Mouse (Mus musculus): ENCODE results near the gene Esr2.
"Not testable (repeated sequence)": the region's sequence is repeated elsewhere in the genome, so short reads cannot be mapped to it uniquely, and the experiment has no call there.

Gene Esr2

GRCm38 (mm10) chr12:76177000-76177863, at the start of gene Esr2:
Esr2 (minus strand) TSS chr12:76177259.
- no peak for DNase-seq (ENCODE audit: low spot score)

GRCm38 (mm10) chr12:76222104-76222503, 45.0 kb upstream of the Esr2 start:
- DNase-seq (ENCODE audit: low spot score): not testable (repeated sequence)

GRCm38 (mm10) chr12:76216716-76217115, 39.7 kb upstream of the Esr2 start:
- no peak for DNase-seq (ENCODE audit: low spot score)

- no peak for DNase-seq (ENCODE audit: low spot score)
Observed at GRCm38 (mm10) chr12:76215121-76215520, 38.1 kb upstream of the Esr2 start.

- DNase-seq (ENCODE audit: low spot score): no peak
Observed at GRCm38 (mm10) chr12:76209429-76209974, 32.4 kb upstream of the Esr2 start.

GRCm38 (mm10) chr12:76200326-76200725, 23.3 kb upstream of the Esr2 start:
- DNase-seq (ENCODE audit: low spot score): no peak

- DNase-seq (ENCODE audit: low spot score): no peak
Observed at GRCm38 (mm10) chr12:76197071-76197470, 20.0 kb upstream of the Esr2 start.

DNA sequence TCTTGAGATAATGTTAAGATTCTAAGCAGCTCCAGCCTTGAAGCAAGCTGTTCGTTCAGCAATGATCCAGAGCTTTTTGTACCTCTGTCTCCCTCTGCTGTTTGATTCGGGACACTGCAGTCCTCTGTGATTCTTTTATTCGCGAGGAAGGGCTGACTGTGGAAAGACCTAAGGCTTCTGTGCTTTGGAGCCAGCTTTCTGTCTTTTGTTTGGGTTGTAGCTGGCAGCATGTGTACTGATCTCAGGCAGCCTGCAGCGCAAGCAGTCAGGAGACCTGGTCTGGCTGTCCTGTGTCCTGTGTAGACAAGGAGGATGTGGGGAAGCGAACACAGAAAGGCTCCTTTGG, 19.6 kb upstream of the Esr2 start:
- peak; percentile 69 for DNase-seq (ENCODE audit: low spot score)

GRCm38 (mm10) chr12:76195912-76196708, 19.1 kb upstream of the Esr2 start:
- peak; percentile 87 for DNase-seq (ENCODE audit: low spot score)

DNA sequence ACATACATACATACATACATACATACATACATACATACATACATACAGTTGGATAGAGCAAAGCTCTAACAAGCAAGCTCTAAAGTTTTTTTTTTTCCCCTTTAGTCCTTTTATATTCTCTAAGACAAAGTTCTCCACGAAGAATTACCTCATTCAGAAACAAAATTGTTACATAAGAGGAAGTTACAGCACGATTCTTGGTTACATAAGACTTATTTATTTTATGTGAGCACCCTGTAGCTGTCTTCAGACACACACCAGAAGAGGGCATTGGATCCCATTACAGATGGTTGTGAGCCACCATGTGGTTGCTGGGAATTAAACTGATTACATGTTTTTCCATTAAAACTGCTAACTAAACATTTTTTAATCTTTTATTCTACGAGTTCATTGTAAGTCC, 17.5 kb upstream of the Esr2 start:
- DNase-seq (ENCODE audit: low spot score): no peak

GRCm38 (mm10) chr12:76190940-76191339, 13.9 kb upstream of the Esr2 start:
- DNase-seq (ENCODE audit: low spot score): peak; percentile 27

DNA sequence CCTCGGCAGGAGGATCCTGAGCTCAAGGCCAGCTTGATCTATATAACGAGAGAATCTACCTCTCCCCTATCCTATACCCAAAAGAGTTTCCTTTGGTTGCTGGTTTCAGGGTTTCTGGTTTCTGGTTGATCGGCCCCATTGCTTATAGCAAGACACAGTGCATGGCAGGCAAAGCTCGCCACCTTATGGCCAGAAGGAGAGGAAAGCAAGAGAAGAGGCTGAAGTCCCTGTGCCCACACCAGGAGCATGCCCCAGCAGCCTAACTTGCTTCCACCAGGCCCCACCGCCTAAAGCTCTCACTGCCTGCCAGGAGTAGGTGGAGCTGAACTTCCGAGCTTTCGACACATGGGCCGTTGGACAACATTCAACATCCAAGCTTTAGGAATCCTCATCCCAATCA, 10.8 kb upstream of the Esr2 start:
- no peak for DNase-seq (ENCODE audit: low spot score)

GRCm38 (mm10) chr12:76186473-76186872, 9.4 kb upstream of the Esr2 start:
- no peak for DNase-seq (ENCODE audit: low spot score)

GRCm38 (mm10) chr12:76185167-76185816, 8.2 kb upstream of the Esr2 start:
- no peak for DNase-seq (ENCODE audit: low spot score)

DNA sequence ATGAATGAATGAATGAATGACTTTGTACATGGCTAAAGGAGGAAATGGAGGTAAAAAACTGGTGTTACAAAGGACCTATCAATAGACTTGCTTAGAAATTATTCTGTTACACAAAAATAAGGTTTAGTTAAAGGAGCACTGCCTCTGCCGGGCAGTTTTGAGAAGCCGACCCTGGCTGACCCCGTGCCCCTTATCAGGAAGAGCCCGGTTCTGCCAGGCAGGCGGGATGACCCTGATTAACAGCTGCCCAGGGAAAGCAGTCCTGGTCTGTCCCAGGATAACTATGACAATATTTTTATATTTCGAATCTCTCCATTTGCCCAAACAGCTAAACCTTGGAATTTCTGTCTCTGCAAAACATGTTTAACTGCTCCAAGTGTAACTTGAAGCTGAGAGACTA, 7.2 kb upstream of the Esr2 start:
- DNase-seq (ENCODE audit: low spot score): no peak

DNA sequence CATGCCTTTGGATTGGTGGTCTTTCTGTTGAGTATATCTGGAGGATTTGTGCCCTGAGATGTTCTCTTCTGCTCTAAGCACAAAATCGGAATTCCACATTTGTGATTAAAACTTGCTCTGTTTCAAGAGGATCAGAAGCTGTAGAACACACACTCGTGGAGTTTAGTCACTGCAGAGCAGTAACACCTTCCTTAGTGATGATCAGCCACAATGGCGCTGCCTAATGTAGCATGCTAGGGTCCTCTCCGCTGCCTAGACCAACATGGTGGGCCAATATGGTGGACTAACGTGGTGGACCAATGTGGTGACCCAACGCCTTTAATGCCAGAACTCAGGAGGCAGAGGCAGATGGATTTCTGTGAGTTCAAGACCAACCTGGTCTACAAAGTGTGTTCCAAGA, 5.8 kb upstream of the Esr2 start:
- DNase-seq (ENCODE audit: low spot score): no peak

DNA sequence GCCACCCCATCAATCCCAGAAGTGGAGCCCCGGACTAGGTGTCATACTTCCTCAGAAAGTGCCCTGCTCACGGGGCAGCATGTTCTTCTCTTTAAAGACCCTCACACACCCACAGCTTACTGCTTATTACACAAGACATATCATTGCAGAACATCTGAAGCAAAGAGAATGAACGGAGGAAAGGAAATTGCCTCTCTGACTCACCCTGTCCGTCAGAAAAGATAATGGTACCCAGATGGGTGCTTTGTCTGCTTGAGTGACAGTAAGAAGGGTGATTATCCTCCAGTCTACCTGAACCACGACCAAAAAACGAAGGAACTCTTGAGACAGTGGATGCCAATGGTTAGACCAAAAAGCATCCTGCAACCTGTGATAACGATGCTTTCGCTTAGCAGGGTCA, 4.4 kb upstream of the Esr2 start:
- DNase-seq (ENCODE audit: low spot score): no peak

- DNase-seq (ENCODE audit: low spot score): no peak
Observed at GRCm38 (mm10) chr12:76180442-76180841, 3.4 kb upstream of the Esr2 start.

DNA sequence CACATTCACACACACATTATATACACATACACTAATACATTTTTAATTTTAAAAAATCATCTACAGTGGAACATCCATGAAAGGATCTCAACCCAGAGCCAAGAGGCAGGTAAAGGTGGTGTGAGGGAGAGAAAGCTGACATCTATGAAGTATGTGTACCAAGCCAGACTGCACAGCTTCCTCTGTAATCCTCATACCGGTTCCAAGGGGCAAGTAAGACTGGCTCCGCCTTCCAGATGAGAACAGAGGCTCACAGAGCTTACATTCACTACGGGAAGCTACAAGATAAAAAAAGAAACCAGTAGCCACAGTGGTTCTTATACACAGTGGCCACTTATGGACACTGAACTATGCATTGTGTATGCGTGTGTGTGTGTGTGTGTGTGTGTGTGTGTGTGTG, 2.5 kb upstream of the Esr2 start:
- no peak for DNase-seq (ENCODE audit: low spot score)

DNA sequence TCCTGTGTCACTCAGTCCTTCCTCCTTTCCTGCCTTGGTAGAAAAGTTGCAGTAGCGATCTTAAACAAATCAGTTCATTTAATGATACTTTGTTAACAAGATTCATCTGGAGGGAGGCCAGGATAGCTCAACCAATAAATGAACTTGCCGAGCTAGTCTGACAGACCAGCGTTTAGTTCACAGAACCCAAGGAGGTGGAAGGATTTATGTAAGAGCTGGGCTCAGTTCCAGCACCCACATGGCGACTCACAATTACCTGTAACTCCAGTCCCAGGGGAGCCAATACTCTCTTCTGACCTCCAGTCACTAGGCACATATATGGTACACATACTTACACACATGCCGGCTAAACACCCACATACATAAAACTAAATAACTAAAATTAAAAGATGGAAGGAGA, 2.0 kb upstream of the Esr2 start:
- peak; percentile 43 for DNase-seq (ENCODE audit: low spot score)

GRCm38 (mm10) chr12:76177864-76178518, 932 bp upstream of the Esr2 start:
- peak; percentile 70 for DNase-seq (ENCODE audit: low spot score)

GRCm38 (mm10) chr12:76165641-76166040, 11.4 kb downstream of the Esr2 start:
- no peak for DNase-seq (ENCODE audit: low spot score)
